Mouse (Mus musculus) limb, embryonic 15.5 days (tissue): ENCODE results near the gene Nrde2. TPM values are rescaled to one million over a fixed set of nuclear protein-coding genes. Genes with fewer than 3 reads are reported as not detected.

Experiments
- ATAC-seq: fragments of 200-750 bp; cut with Nextera tagmentation; 2 replicates; pipeline ENCODE4 v1.8.0; 2017; ENCODE audit warnings: low read depth, moderate TSS enrichment; ENCODE audit not compliant: insufficient number of reproducible peaks, low FRiP score, low TSS enrichment
- H3K27ac ChIP-seq: fragments of 300-500 bp; sonication (generic); 2 replicates; pipeline ENCODE4 v1.5.1; 2015; ENCODE audit warnings: moderate library complexity, mild to moderate bottlenecking, inconsistent platforms
- H3K27me3 ChIP-seq: fragments of 300-500 bp; sonication (generic); 2 replicates; pipeline ENCODE4 v1.6.1; 2015; ENCODE audit warnings: inconsistent platforms
- H3K36me3 ChIP-seq: fragments of 300-500 bp; sonication (generic); 2 replicates; pipeline ENCODE4 v1.6.1; 2015; ENCODE audit warnings: inconsistent platforms
- H3K4me1 ChIP-seq: fragments of 300-500 bp; sonication (generic); 2 replicates; pipeline ENCODE4 v1.6.1; 2015; ENCODE audit warnings: inconsistent platforms
- H3K4me2 ChIP-seq: fragments of 300-500 bp; sonication (generic); 2 replicates; pipeline ENCODE4 v1.6.1; 2015; ENCODE audit warnings: mild to moderate bottlenecking, inconsistent platforms
- H3K4me3 ChIP-seq: fragments of 300-500 bp; sonication (generic); 2 replicates; pipeline ENCODE4 v1.5.1; 2015; ENCODE audit warnings: mild to moderate bottlenecking, inconsistent platforms
- H3K9ac ChIP-seq: fragments of 300-500 bp; sonication (generic); 2 replicates; pipeline ENCODE4 v1.6.1; 2015; ENCODE audit warnings: inconsistent platforms
- H3K9me3 ChIP-seq: fragments of 300-500 bp; sonication (generic); 2 replicates; pipeline ENCODE4 v1.6.1; 2016; ENCODE audit warnings: inconsistent platforms
- WGBS: fragments of 180-500 bp; shearing (Covaris S2); methylation state at CpG from one replicate; pipeline ENCODE4 v1.1.7; 2015; 5-methylcytosine and 5-hydroxymethylcytosine counted together
- polyA plus RNA-seq: library from polyadenylated mRNA; unstranded; fragments of >200 nt; fragmentation: Nextera tagmentation; extraction: Ambion mirVana; gene quantifications from 2 replicates; pipeline ENCODE4 v1.2.1, GENCODE M21; 2015

The Nrde2 gene
- polyA plus RNA-seq, 1 experiment from 2014 or later, result 12.8 TPM

DNA sequence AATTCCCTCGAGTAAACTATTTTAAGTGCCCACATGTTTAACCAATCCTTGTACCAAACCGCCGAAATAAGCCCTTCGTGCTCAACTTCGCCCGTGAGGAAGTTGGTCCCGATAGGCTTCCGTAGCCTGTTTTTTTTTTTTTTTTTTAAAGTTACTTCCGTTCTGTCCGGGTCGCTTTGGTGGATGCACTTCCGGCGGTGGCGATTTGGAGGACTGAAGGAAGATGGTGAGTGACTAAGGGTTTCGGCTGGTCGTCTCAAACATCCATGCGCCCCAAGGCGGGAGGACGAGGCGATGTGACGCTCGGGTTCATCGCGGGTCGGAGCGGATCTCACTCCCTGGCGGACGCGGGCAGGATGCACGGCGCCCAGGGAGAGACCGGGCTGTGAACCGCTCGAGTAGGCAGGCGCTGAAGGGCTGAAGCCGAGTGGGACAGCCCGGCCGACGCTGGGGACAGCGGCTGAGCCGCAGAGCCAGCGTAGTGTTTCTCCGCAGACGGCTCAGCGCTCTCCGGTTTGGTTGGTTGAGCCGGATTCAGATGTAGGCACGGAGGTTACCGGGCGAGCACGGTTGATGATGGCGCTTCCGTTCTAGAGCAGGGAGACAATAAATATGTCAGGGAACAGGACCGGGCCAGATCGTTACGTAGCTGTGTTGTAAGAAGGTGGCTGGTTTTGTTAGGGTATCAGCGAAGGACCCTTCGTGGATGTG lies 49.3 kb downstream of the Nrde2 start, which contains the start of gene Psmc1:
Gene Psmc1, plus strand, starts transcription at position 169 of the 711 bp plus-strand sequence.
- WGBS, result under 1% methylated on average over 58 of the region's 58 CpGs
- peak within 1 kb of the TSS; percentile 71 for H3K4me2 ChIP-seq
- H3K27me3 ChIP-seq, result no peaks in the 10 kb centered on the region
- H3K4me1 ChIP-seq, result peaks cover 17% of the 10 kb centered on the region
- H3K27ac ChIP-seq, result peak within 1 kb of the TSS; percentile 91
- ATAC-seq, result peak; percentile 78
- H3K4me3 ChIP-seq, result peak within 1 kb of the TSS; percentile 99
- H3K9ac ChIP-seq, result peak within 1 kb of the TSS; percentile 95
- peaks cover 29% of the 10 kb centered on the region for H3K36me3 ChIP-seq
- H3K9me3 ChIP-seq, result no peaks in the 10 kb centered on the region

DNA sequence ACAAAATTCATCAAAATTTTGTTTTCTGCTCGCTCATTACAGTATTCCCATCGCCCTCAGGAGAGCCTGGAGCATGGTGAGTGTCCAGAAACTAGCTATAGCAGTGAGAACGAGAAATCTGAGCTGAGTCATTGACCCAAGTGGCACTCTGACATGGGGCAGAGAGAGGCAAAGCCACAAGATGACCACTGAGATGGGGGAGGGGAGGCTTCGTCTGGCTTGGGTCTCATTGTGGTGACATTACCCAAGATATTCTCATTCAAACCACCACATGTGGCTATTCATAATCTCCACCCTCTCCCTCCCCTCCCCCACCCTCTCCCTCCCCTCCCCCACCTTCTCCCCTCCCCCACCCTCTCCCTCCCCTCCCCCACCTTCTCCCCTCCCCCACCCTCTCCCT lies 52.0 kb downstream of the Nrde2 start:
- H3K27me3 ChIP-seq, result no peaks in the 10 kb centered on the region
- ATAC-seq, result no peak
- no peaks in the 10 kb centered on the region for H3K9me3 ChIP-seq
- H3K4me3 ChIP-seq, result no peak overlapping the region
- H3K9ac ChIP-seq, result no peak overlapping the region
- no peak overlapping the region for H3K4me2 ChIP-seq
- WGBS, result 50% methylated on average over 4 of the region's 4 CpGs
- peaks cover 17% of the 10 kb centered on the region for H3K4me1 ChIP-seq
- no peak overlapping the region for H3K27ac ChIP-seq
- H3K36me3 ChIP-seq, result peaks cover 9% of the 10 kb centered on the region; the same call in 1 of the 2 replicates

DNA sequence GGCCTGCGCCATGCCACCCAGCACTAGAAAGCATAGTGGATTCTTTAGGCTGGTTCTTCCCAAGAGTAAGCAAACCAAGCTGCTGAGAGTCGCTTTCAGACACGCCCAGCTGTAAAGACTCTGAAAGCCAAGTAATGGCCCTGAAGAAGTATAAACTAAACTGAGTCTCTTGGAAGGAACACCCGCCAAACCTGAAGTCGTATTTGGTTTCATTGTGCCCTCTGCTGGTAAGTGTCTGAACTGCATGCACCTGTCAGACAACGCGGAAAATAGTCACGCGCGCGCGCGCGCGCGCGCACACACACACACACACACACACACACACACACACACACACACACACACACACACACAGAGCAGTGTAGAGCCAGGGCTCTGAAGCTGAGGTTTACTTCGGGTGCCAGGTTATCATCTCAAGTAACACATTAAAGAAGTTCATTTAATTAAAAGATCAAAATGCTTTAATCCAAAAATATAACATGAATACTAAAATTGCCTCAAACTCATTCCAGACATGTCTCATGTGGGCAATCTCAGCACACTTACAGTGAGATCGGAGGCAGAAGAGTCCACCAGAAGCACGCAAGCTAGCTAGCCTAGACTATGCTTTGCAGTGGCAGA lies 53.1 kb downstream of the Nrde2 start:
- ATAC-seq, result no peak
- WGBS, result 13% methylated on average over 20 of the region's 20 CpGs
- Histone ChIP-seq H3K9ac (no peak overlapping the region), H3K4me1 (peaks cover 15% of the 10 kb centered on the region), H3K9me3 (no peaks in the 10 kb centered on the region), H3K27me3 (no peaks in the 10 kb centered on the region), H3K4me3 (no peak overlapping the region), H3K4me2 (no peak overlapping the region), H3K27ac (no peak overlapping the region), H3K36me3 (no peaks in the 10 kb centered on the region)

GRCm38 (mm10) chr12:100104530-100104929 lies 54.9 kb downstream of the Nrde2 start:
- ATAC-seq, result no peak
- Histone ChIP-seq H3K4me1 (peaks cover 8% of the 10 kb centered on the region), H3K36me3 (no peaks in the 10 kb centered on the region), H3K27me3 (no peaks in the 10 kb centered on the region), H3K9me3 (no peaks in the 10 kb centered on the region), H3K4me3 (no peak overlapping the region), H3K9ac (no peak overlapping the region), H3K27ac (no peak overlapping the region), H3K4me2 (no peak overlapping the region)
- WGBS, result 82% methylated on average over 5 of the region's 5 CpGs

DNA sequence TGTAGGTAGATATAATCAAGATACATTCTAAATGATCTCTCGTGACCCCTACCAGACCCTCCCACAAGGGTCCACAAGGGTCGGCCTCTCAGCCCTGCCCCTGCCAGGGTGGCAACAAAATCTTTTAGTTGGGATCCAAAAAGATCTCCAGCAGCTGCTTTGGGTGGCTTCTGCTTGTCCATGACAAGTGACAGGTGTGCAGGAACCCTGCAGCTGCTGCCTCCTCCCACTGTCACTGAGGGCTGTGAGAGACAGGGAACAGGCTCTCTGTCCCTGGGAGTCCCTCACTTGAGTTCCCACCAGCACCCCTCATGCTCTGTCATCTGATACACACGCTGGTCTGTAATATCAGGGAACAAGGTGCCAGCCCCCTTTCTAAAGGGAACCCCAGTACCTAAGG lies 57.8 kb downstream of the Nrde2 start:
- H3K36me3 ChIP-seq, result no peaks in the 10 kb centered on the region
- H3K9ac ChIP-seq, result no peak overlapping the region
- H3K4me1 ChIP-seq, result peaks cover 6% of the 10 kb centered on the region; the same call in 1 of the 2 replicates
- no peaks in the 10 kb centered on the region for H3K27me3 ChIP-seq
- no peak overlapping the region for H3K27ac ChIP-seq
- H3K4me2 ChIP-seq, result no peak overlapping the region
- no peak overlapping the region for H3K4me3 ChIP-seq
- ATAC-seq, result no peak
- WGBS, result 60% methylated on average over 3 of the region's 3 CpGs
- no peaks in the 10 kb centered on the region for H3K9me3 ChIP-seq

DNA sequence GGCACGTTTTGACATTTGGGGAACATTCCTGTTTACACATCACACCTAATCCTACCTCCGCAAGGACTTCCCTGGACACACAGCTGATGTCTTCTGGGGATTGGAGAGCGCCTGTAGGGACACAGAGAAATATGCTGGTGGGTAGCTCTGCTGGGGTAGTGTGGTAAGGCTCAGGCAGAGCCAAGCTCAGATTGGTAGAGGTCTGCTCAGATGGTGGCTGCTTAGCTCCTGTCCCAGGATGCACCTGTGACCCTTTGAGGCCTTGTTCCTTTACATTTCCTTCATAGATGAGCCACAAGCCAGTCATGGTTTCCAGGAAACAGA lies 58.8 kb downstream of the Nrde2 start:
- Histone ChIP-seq H3K4me2 (no peak overlapping the region), H3K27ac (no peak overlapping the region), H3K4me3 (no peak overlapping the region), H3K9ac (no peak overlapping the region), H3K9me3 (no peaks in the 10 kb centered on the region), H3K27me3 (no peaks in the 10 kb centered on the region), H3K4me1 (peaks cover 3% of the 10 kb centered on the region; the same call in 1 of the 2 replicates), H3K36me3 (no peaks in the 10 kb centered on the region)
- ATAC-seq, result peak; percentile 15; the same call in 1 of the 2 replicates
- 53% methylated on average over 3 of the region's 3 CpGs for WGBS

- Histone ChIP-seq H3K4me3 (no peak overlapping the region), H3K4me1 (peaks cover 3% of the 10 kb centered on the region; the same call in 1 of the 2 replicates), H3K27ac (no peak overlapping the region), H3K9me3 (no peaks in the 10 kb centered on the region), H3K36me3 (no peaks in the 10 kb centered on the region), H3K4me2 (no peak overlapping the region), H3K9ac (no peak overlapping the region), H3K27me3 (no peaks in the 10 kb centered on the region)
- 55% methylated on average over 3 of the region's 3 CpGs for WGBS
- ATAC-seq, result peak; percentile 62; the same call in 1 of the 2 replicates
These were observed 59.3 kb downstream of the Nrde2 start for GRCm38 (mm10) chr12:100099971-100100706.

GRCm38 (mm10) chr12:100093046-100093445 lies 66.4 kb downstream of the Nrde2 start:
- no peaks in the 10 kb centered on the region for H3K4me1 ChIP-seq
- H3K9me3 ChIP-seq, result no peaks in the 10 kb centered on the region
- H3K9ac ChIP-seq, result no peak overlapping the region
- no peak overlapping the region for H3K4me3 ChIP-seq
- H3K4me2 ChIP-seq, result no peak overlapping the region
- WGBS, result 49% methylated on average over 11 of the region's 11 CpGs
- H3K27me3 ChIP-seq, result no peaks in the 10 kb centered on the region
- no peak for ATAC-seq
- no peak overlapping the region for H3K27ac ChIP-seq
- no peaks in the 10 kb centered on the region for H3K36me3 ChIP-seq

- no peaks in the 10 kb centered on the region for H3K9me3 ChIP-seq
- H3K36me3 ChIP-seq, result no peaks in the 10 kb centered on the region
- no peak for ATAC-seq
- H3K27me3 ChIP-seq, result no peaks in the 10 kb centered on the region
- no peak overlapping the region for H3K27ac ChIP-seq
- no peak overlapping the region for H3K4me2 ChIP-seq
- no peak overlapping the region for H3K9ac ChIP-seq
- no peak overlapping the region for H3K4me3 ChIP-seq
- 73% methylated on average over 4 of the region's 4 CpGs for WGBS
- no peaks in the 10 kb centered on the region for H3K4me1 ChIP-seq
These were observed 68.7 kb downstream of the Nrde2 start for GRCm38 (mm10) chr12:100090750-100091149.

- Histone ChIP-seq H3K27me3 (no peaks in the 10 kb centered on the region), H3K9ac (no peak overlapping the region), H3K9me3 (no peaks in the 10 kb centered on the region), H3K4me1 (no peaks in the 10 kb centered on the region), H3K27ac (no peak overlapping the region), H3K36me3 (no peaks in the 10 kb centered on the region), H3K4me2 (no peak overlapping the region), H3K4me3 (no peak overlapping the region)
- WGBS, result 85% methylated on average over 5 of the region's 5 CpGs
- ATAC-seq, result no peak
These were observed 70.2 kb downstream of the Nrde2 start for GRCm38 (mm10) chr12:100089265-100089664.

GRCm38 (mm10) chr12:100088026-100088425 lies 71.4 kb downstream of the Nrde2 start:
- H3K27me3 ChIP-seq, result no peaks in the 10 kb centered on the region
- no peaks in the 10 kb centered on the region for H3K4me1 ChIP-seq
- H3K27ac ChIP-seq, result no peak overlapping the region
- H3K9me3 ChIP-seq, result no peaks in the 10 kb centered on the region
- H3K9ac ChIP-seq, result no peak overlapping the region
- no peak overlapping the region for H3K4me2 ChIP-seq
- ATAC-seq, result no peak
- WGBS, result 86% methylated on average over 3 of the region's 3 CpGs
- no peak overlapping the region for H3K4me3 ChIP-seq
- H3K36me3 ChIP-seq, result no peaks in the 10 kb centered on the region
